Mouse (Mus musculus): ENCODE data around the gene Kl. TPM values are rescaled to one million over a fixed set of nuclear protein-coding genes. Genes with fewer than 3 reads are reported as not detected.

Gene Kl
- polyA plus RNA-seq, 1 experiment: not detected

- no peaks in the 10 kb centered on the region for H3K27me3 ChIP-seq (replicated peaks)
- H3K9me3 ChIP-seq: peaks cover 18% of the 10 kb centered on the region; the same call in 1 of the 2 replicates
- TF ChIP-seq FLI1 (IDR thresholded peaks at IDR 0.05; ENCODE audit: low read length) (no peak), GATA1 (IDR thresholded peaks at IDR 0.05; ENCODE audit: borderline replicate concordance, low read length) (no peak)
- no peaks in the 10 kb centered on the region for H3K36me3 ChIP-seq (replicated peaks; ENCODE audit: low read length)
- H3K4me1 ChIP-seq: no peaks in the 10 kb centered on the region
- H3K4me3 ChIP-seq (replicated peaks): no peak overlapping the region
Measured at GRCm38 (mm10) chr5:150959861-150960260, 7.5 kb downstream of the Kl start.

DNA sequence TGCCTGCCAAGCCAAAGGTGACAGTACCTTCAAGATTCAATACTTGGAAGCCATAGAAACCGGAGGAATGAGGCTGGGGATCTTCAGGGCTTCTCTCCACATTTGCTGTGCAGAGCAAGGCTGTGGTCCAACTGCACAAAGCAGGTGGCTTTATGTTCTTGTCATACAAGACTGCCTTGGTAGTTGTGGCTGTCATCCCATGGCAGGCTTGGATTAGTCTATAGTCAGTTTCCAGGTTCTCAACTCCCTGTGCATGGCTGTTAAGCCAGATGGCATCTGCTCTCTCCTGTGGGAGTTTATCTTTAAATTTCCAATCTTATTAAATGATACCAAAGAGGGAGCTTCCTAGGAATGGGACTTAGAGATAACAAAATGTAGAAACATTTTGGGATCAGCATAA lies 9.2 kb downstream of the Kl start:
- no peak for TF ChIP-seq GATA1 (IDR thresholded peaks at IDR 0.05; ENCODE audit: borderline replicate concordance, low read length)
- TF ChIP-seq FLI1 (IDR thresholded peaks at IDR 0.05; ENCODE audit: low read length): no peak
- Histone ChIP-seq H3K4me1 (no peaks in the 10 kb centered on the region), H3K9me3 (peaks cover 14% of the 10 kb centered on the region; the same call in 1 of the 2 replicates), H3K4me3 (replicated peaks) (no peak overlapping the region), H3K27me3 (replicated peaks) (no peaks in the 10 kb centered on the region), H3K36me3 (replicated peaks; ENCODE audit: low read length) (no peaks in the 10 kb centered on the region)

- no peak for TF ChIP-seq GATA1 (IDR thresholded peaks at IDR 0.05; ENCODE audit: borderline replicate concordance, low read length)
- TF ChIP-seq FLI1 (IDR thresholded peaks at IDR 0.05; ENCODE audit: low read length): no peak
- Histone ChIP-seq H3K4me3 (replicated peaks) (no peak overlapping the region), H3K4me1 (no peaks in the 10 kb centered on the region), H3K36me3 (replicated peaks; ENCODE audit: low read length) (no peaks in the 10 kb centered on the region), H3K9me3 (peaks cover 9% of the 10 kb centered on the region), H3K27me3 (replicated peaks) (no peaks in the 10 kb centered on the region)
Measured at GRCm38 (mm10) chr5:150962756-150963155, 10.3 kb downstream of the Kl start.

GRCm38 (mm10) chr5:150967925-150968324 lies 15.5 kb downstream of the Kl start:
- H3K4me3 ChIP-seq (replicated peaks): no peak overlapping the region
- no peak for TF ChIP-seq GATA1 (IDR thresholded peaks at IDR 0.05; ENCODE audit: borderline replicate concordance, low read length)
- TF ChIP-seq FLI1 (IDR thresholded peaks at IDR 0.05; ENCODE audit: low read length): no peak
- no peaks in the 10 kb centered on the region for H3K4me1 ChIP-seq
- H3K27me3 ChIP-seq (replicated peaks): no peaks in the 10 kb centered on the region
- no peaks in the 10 kb centered on the region for H3K36me3 ChIP-seq (replicated peaks; ENCODE audit: low read length)
- peaks cover 13% of the 10 kb centered on the region for H3K9me3 ChIP-seq

GRCm38 (mm10) chr5:150970551-150970950 lies 18.1 kb downstream of the Kl start:
- Histone ChIP-seq H3K27me3 (replicated peaks) (no peaks in the 10 kb centered on the region), H3K36me3 (replicated peaks; ENCODE audit: low read length) (no peaks in the 10 kb centered on the region), H3K4me1 (no peaks in the 10 kb centered on the region), H3K9me3 (peaks cover 15% of the 10 kb centered on the region), H3K4me3 (replicated peaks) (no peak overlapping the region)
- no peak for TF ChIP-seq FLI1 (IDR thresholded peaks at IDR 0.05; ENCODE audit: low read length)
- no peak for TF ChIP-seq GATA1 (IDR thresholded peaks at IDR 0.05; ENCODE audit: borderline replicate concordance, low read length)

DNA sequence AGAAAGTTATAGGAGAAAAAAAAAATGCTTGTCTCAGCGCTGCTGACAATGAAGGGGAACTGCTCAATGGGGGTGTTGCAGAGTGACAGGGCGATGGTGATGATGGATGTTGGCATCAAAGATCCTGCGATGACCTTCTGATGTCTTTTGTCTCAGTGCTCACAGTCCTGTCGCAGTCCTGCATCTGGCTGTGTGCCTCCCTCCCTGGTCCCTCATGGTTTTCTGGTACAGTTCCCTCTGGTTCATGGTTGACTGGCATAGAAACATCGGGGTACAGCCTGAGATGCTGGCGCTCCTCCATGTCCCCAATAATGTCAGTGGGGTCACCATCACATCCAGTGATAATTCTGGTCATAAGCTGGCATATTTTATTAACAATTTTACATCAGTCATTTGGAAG lies 18.7 kb downstream of the Kl start:
- no peak for TF ChIP-seq FLI1 (IDR thresholded peaks at IDR 0.05; ENCODE audit: low read length)
- no peak for TF ChIP-seq GATA1 (IDR thresholded peaks at IDR 0.05; ENCODE audit: borderline replicate concordance, low read length)
- no peak overlapping the region for H3K4me3 ChIP-seq (replicated peaks)
- H3K36me3 ChIP-seq (replicated peaks; ENCODE audit: low read length): no peaks in the 10 kb centered on the region
- H3K9me3 ChIP-seq: peaks cover 15% of the 10 kb centered on the region
- H3K27me3 ChIP-seq (replicated peaks): no peaks in the 10 kb centered on the region
- H3K4me1 ChIP-seq: no peaks in the 10 kb centered on the region

DNA sequence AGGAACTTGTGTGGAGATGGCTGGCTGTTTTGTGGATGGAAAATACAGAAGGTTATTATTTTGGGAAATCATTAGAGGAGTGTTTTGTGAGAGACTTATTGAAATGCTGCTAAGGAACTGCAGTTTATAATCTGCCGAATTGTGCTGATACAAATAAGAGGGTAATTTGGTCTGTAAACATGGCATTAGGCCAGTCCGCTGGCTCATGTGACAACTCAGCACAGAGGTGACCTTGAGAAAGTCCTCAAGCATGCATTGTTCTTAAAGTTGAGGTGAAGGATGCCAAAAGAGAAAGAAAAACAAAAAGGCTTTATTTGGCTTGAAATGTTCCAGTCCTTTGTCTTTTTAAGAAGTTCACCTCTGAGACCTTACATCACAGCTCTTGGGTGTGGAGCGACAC lies 21.8 kb downstream of the Kl start:
- H3K9me3 ChIP-seq: peaks cover 8% of the 10 kb centered on the region; the same call in 1 of the 2 replicates
- H3K4me3 ChIP-seq (replicated peaks): no peak overlapping the region
- no peaks in the 10 kb centered on the region for H3K36me3 ChIP-seq (replicated peaks; ENCODE audit: low read length)
- H3K4me1 ChIP-seq: no peaks in the 10 kb centered on the region
- no peaks in the 10 kb centered on the region for H3K27me3 ChIP-seq (replicated peaks)
- no peak for TF ChIP-seq GATA1 (IDR thresholded peaks at IDR 0.05; ENCODE audit: borderline replicate concordance, low read length)
- no peak for TF ChIP-seq FLI1 (IDR thresholded peaks at IDR 0.05; ENCODE audit: low read length)

DNA sequence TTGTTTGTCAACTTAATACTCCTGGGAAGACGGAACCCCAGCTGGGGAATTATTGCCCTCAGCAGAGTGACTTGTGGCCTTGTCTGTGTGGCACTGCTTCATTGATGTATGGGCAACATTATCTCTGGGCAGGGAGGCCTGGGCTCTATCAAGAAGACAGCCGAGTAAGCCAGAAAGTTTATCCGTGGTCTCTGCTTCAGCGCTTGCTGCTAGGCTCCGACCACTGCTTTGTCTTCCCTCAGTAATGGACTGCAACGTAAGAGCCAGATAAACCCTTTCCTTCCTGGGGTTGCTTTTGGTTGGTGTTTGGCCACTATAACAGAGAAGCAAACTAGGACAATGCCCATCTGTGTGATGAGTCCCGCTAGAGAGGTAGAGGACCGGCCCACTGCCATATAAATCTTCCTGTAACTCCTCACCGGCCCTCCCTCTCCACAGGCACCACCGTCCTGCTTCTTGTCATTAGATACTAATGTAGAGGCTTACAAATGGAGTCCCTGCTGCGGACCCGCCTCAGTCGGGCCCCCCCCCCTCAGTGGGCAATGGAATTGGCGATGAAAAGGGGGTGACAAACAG lies 25.1 kb downstream of the Kl start:
- H3K4me1 ChIP-seq: no peaks in the 10 kb centered on the region
- H3K4me3 ChIP-seq (replicated peaks): no peak overlapping the region
- H3K36me3 ChIP-seq (replicated peaks; ENCODE audit: low read length): no peaks in the 10 kb centered on the region

DNA sequence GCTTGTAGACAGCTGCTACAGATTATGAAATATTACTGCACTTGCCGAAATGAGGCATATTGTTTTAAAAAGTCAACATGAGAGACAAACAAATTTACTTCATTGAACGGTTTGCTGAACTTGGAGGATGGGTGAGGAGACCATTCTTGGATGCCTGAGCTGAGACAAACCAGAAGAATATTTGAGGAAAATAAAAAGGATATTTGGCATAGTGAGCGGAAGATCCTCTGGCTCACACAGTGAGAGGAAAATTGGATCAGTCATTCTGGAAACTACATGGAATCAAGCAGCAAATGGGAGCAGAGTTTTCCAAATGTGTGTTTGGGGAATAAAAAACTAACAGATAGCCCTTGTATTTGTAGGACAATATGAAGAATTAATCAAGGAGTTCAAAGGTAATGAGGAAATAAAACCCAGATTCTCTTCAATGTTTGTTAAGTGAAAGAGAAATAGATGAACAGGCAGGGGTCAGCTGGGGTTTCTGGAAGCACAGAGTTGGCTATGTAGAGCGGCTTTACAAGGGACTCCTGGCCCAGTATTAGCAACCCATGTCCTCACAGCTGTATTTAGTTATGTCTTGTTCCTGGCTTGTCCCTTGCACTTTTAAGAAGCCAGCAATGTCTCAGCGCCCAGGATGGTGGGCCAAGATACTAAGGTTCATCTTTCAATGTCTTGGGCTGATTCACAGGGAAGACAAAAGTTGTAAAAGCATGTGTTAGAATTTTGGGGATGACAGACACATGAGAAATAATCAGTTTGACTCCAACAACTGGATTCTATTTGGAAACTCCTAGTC lies 27.1 kb downstream of the Kl start:
- Histone ChIP-seq H3K4me3 (replicated peaks) (no peak overlapping the region), H3K9me3 (peaks cover 22% of the 10 kb centered on the region), H3K27me3 (replicated peaks) (no peaks in the 10 kb centered on the region), H3K36me3 (replicated peaks; ENCODE audit: low read length) (no peaks in the 10 kb centered on the region), H3K4me1 (no peaks in the 10 kb centered on the region)
- TF ChIP-seq GATA1 (IDR thresholded peaks at IDR 0.05; ENCODE audit: borderline replicate concordance, low read length) (no peak), FLI1 (IDR thresholded peaks at IDR 0.05; ENCODE audit: low read length) (no peak)

More for the DNA sequence above, 25.1 kb downstream of the Kl start:
- Histone ChIP-seq H3K9me3 (peaks cover 13% of the 10 kb centered on the region), H3K27me3 (replicated peaks) (no peaks in the 10 kb centered on the region)
- TF ChIP-seq GATA1 (IDR thresholded peaks at IDR 0.05; ENCODE audit: borderline replicate concordance, low read length) (no peak), FLI1 (IDR thresholded peaks at IDR 0.05; ENCODE audit: low read length) (no peak)

DNA sequence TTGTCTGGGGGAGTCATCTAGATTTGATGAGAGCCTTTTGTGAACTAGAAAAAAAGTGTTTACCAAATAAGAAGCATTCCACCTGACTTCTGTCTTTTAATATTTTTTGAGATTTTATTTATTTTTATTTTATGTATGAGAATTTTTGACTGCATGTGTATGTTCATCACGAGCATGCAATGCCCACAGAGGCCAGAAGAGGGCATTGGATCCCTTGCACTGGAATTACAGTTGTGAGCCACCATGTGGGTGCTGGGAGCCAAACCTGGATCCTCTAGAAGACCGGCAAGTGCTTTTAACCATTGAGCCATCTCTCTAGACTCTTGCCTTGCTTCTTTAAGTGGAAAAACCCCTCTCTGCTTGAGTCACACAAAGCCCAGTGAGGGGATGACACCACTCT lies 29.7 kb downstream of the Kl start:
- Histone ChIP-seq H3K9me3 (peaks cover 20% of the 10 kb centered on the region), H3K4me1 (no peaks in the 10 kb centered on the region), H3K36me3 (replicated peaks; ENCODE audit: low read length) (no peaks in the 10 kb centered on the region), H3K4me3 (replicated peaks) (no peak overlapping the region), H3K27me3 (replicated peaks) (no peaks in the 10 kb centered on the region)
- TF ChIP-seq GATA1 (IDR thresholded peaks at IDR 0.05; ENCODE audit: borderline replicate concordance, low read length) (no peak), FLI1 (IDR thresholded peaks at IDR 0.05; ENCODE audit: low read length) (no peak)

Data from megakaryocyte, embryonic 14.5 days (primary cell).